Mouse (Mus musculus): ENCODE data around the gene Pik3cb.

DNA sequence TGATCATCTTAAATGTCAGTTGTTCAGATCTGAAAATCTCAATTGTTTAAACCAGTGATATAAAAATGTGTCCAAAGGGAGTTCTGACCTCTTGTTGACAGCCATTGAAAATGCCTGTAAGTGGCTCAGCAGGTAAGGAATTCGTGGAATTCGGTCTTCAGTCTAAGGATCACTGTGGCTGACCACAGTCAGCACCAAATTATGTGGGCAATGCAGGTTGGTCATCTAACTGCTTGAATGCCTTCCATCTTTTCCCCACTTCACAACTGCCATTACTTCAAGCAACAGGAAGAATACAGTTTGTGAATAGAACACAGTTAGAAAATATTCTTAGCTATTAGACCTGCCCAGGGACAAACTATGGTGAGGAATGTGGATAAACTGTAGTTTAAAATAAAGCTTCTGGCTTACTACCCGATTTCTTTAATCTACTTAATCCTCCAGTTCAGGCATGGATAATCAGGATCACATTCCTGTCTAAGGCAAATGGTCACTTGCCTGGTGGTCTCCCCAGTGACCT, 8.4 kb downstream of the Pik3cb start:
- no peak for TF ChIP-seq POLR2A (IDR thresholded peaks at IDR 0.05; ENCODE audit: control insufficient read depth, low read depth, low read length)
- TF ChIP-seq CTCF (IDR thresholded peaks at IDR 0.05; ENCODE audit: control insufficient read depth, insufficient read depth, insufficient replicate concordance, low read depth, low read length), result no peak

All from testis, adult 2 months (tissue).